Mouse (Mus musculus): ENCODE results near the gene Lrrc8d. TPM values are rescaled to one million over a fixed set of nuclear protein-coding genes. Genes with fewer than 3 reads are reported as not detected.

The Lrrc8d gene
- 34.6 and 37.0 TPM in 2 replicates for polyA plus RNA-seq (2011; ENCODE audit: insufficient read depth, insufficient read length, low read depth, missing spikeins)

- Histone ChIP-seq H3K9me3 (replicated peaks; ENCODE audit: control insufficient read depth, insufficient read depth, low read length, poor library complexity, severe bottlenecking) (no peaks in the 10 kb centered on the region), H3K27ac (ENCODE audit: insufficient read depth, low read length) (peak within 1 kb of the TSS; percentile 90), H3K36me3 (ENCODE audit: control insufficient read depth, insufficient read depth, low read length, poor library complexity, severe bottlenecking) (peaks cover under 1% of the 10 kb centered on the region; the same call in 1 of the 2 replicates), H3K9ac (ENCODE audit: low read depth, poor library complexity, severe bottlenecking) (peak within 1 kb of the TSS; percentile 96), H3K27me3 (ENCODE audit: control insufficient read depth, insufficient read depth, low read length, poor library complexity, severe bottlenecking) (no peaks in the 10 kb centered on the region), H3K4me1 (ENCODE audit: control insufficient read depth, insufficient read depth, low read length) (peaks cover 7% of the 10 kb centered on the region), H3K4me3 (ENCODE audit: low read depth, low read length) (peak within 1 kb of the TSS; percentile 99)
- TF ChIP-seq CTCF (IDR thresholded peaks at IDR 0.05; ENCODE audit: low read depth, low read length): no peak
- 0 out of 2 replicates have a peak, but pooled peaks have one; percentile 31 for TF ChIP-seq EP300 (IDR thresholded peaks at IDR 0.05; ENCODE audit: insufficient read depth, low read depth, low read length)
- TF ChIP-seq POLR2A (IDR thresholded peaks at IDR 0.05; ENCODE audit: insufficient read depth, low read length): no peak
These were observed at the start of gene Lrrc8d for GRCm38 (mm10) chr5:105699141-105700069. Lrrc8d (plus strand) TSS chr5:105699969.

GRCm38 (mm10) chr5:105650728-105651479, 48.9 kb upstream of the Lrrc8d start:
- Histone ChIP-seq H3K4me3 (ENCODE audit: low read depth, low read length) (no peak overlapping the region), H3K27ac (ENCODE audit: insufficient read depth, low read length) (no peak overlapping the region), H3K27me3 (ENCODE audit: control insufficient read depth, insufficient read depth, low read length, poor library complexity, severe bottlenecking) (no peaks in the 10 kb centered on the region), H3K36me3 (ENCODE audit: control insufficient read depth, insufficient read depth, low read length, poor library complexity, severe bottlenecking) (no peaks in the 10 kb centered on the region), H3K9me3 (replicated peaks; ENCODE audit: control insufficient read depth, insufficient read depth, low read length, poor library complexity, severe bottlenecking) (no peaks in the 10 kb centered on the region), H3K4me1 (ENCODE audit: control insufficient read depth, insufficient read depth, low read length) (peaks cover 3% of the 10 kb centered on the region), H3K9ac (ENCODE audit: low read depth, poor library complexity, severe bottlenecking) (no peak overlapping the region)
- no peak for TF ChIP-seq EP300 (IDR thresholded peaks at IDR 0.05; ENCODE audit: insufficient read depth, low read depth, low read length)
- TF ChIP-seq POLR2A (IDR thresholded peaks at IDR 0.05; ENCODE audit: insufficient read depth, low read length): no peak
- no peak for TF ChIP-seq CTCF (IDR thresholded peaks at IDR 0.05; ENCODE audit: low read depth, low read length)

GRCm38 (mm10) chr5:105651561-105651991, 48.2 kb upstream of the Lrrc8d start:
- Histone ChIP-seq H3K4me3 (ENCODE audit: low read depth, low read length) (no peak overlapping the region), H3K27ac (ENCODE audit: insufficient read depth, low read length) (no peak overlapping the region)
- no peak for TF ChIP-seq EP300 (IDR thresholded peaks at IDR 0.05; ENCODE audit: insufficient read depth, low read depth, low read length)
- no peak for TF ChIP-seq CTCF (IDR thresholded peaks at IDR 0.05; ENCODE audit: low read depth, low read length)
- TF ChIP-seq POLR2A (IDR thresholded peaks at IDR 0.05; ENCODE audit: insufficient read depth, low read length): no peak

GRCm38 (mm10) chr5:105654237-105655063, 45.3 kb upstream of the Lrrc8d start:
- no peaks in the 10 kb centered on the region for H3K36me3 ChIP-seq (ENCODE audit: control insufficient read depth, insufficient read depth, low read length, poor library complexity, severe bottlenecking)
- TF ChIP-seq POLR2A (IDR thresholded peaks at IDR 0.05; ENCODE audit: insufficient read depth, low read length) (no peak), EP300 (IDR thresholded peaks at IDR 0.05; ENCODE audit: insufficient read depth, low read depth, low read length) (no peak), CTCF (IDR thresholded peaks at IDR 0.05; ENCODE audit: low read depth, low read length) (peak; percentile 95)
- H3K4me1 ChIP-seq (ENCODE audit: control insufficient read depth, insufficient read depth, low read length): no peaks in the 10 kb centered on the region
- H3K4me3 ChIP-seq (ENCODE audit: low read depth, low read length): no peak overlapping the region
- H3K9me3 ChIP-seq (replicated peaks; ENCODE audit: control insufficient read depth, insufficient read depth, low read length, poor library complexity, severe bottlenecking): no peaks in the 10 kb centered on the region
- no peak overlapping the region for H3K9ac ChIP-seq (ENCODE audit: low read depth, poor library complexity, severe bottlenecking)
- H3K27ac ChIP-seq (ENCODE audit: insufficient read depth, low read length): no peak overlapping the region
- no peaks in the 10 kb centered on the region for H3K27me3 ChIP-seq (ENCODE audit: control insufficient read depth, insufficient read depth, low read length, poor library complexity, severe bottlenecking)

More at GRCm38 (mm10) chr5:105651561-105651991, 48.2 kb upstream of the Lrrc8d start:
- peaks cover 3% of the 10 kb centered on the region for H3K4me1 ChIP-seq (ENCODE audit: control insufficient read depth, insufficient read depth, low read length)
- H3K27me3 ChIP-seq (ENCODE audit: control insufficient read depth, insufficient read depth, low read length, poor library complexity, severe bottlenecking): no peaks in the 10 kb centered on the region
- H3K9me3 ChIP-seq (replicated peaks; ENCODE audit: control insufficient read depth, insufficient read depth, low read length, poor library complexity, severe bottlenecking): no peaks in the 10 kb centered on the region
- no peaks in the 10 kb centered on the region for H3K36me3 ChIP-seq (ENCODE audit: control insufficient read depth, insufficient read depth, low read length, poor library complexity, severe bottlenecking)
- no peak overlapping the region for H3K9ac ChIP-seq (ENCODE audit: low read depth, poor library complexity, severe bottlenecking)

- Histone ChIP-seq H3K4me1 (ENCODE audit: control insufficient read depth, insufficient read depth, low read length) (no peaks in the 10 kb centered on the region), H3K9ac (ENCODE audit: low read depth, poor library complexity, severe bottlenecking) (no peak overlapping the region), H3K4me3 (ENCODE audit: low read depth, low read length) (no peak overlapping the region), H3K27ac (ENCODE audit: insufficient read depth, low read length) (no peak overlapping the region), H3K36me3 (ENCODE audit: control insufficient read depth, insufficient read depth, low read length, poor library complexity, severe bottlenecking) (no peaks in the 10 kb centered on the region), H3K9me3 (replicated peaks; ENCODE audit: control insufficient read depth, insufficient read depth, low read length, poor library complexity, severe bottlenecking) (no peaks in the 10 kb centered on the region), H3K27me3 (ENCODE audit: control insufficient read depth, insufficient read depth, low read length, poor library complexity, severe bottlenecking) (no peaks in the 10 kb centered on the region)
- TF ChIP-seq EP300 (IDR thresholded peaks at IDR 0.05; ENCODE audit: insufficient read depth, low read depth, low read length): no peak
- no peak for TF ChIP-seq POLR2A (IDR thresholded peaks at IDR 0.05; ENCODE audit: insufficient read depth, low read length)
- no peak for TF ChIP-seq CTCF (IDR thresholded peaks at IDR 0.05; ENCODE audit: low read depth, low read length)
These were observed 44.6 kb upstream of the Lrrc8d start for GRCm38 (mm10) chr5:105655100-105655734.

All from ES-Bruce4 (cell line).